Mouse (Mus musculus) liver, embryonic 16.5 days (tissue): ENCODE measurements around the gene Myo19. TPM values are rescaled to one million over a fixed set of nuclear protein-coding genes. Genes with fewer than 3 reads are reported as not detected.

Experiments
- ATAC-seq: fragments of 200-750 bp; cut with Nextera tagmentation; 2 replicates; pipeline ENCODE4 v1.8.0; 2017; ENCODE audit warnings: low read depth, mild to moderate bottlenecking, moderate number of reproducible peaks, moderate library complexity
- H3K27ac ChIP-seq: fragments of 300-500 bp; sonication (generic); 2 replicates; pipeline ENCODE4 v1.5.1; 2014; ENCODE audit warnings: mild to moderate bottlenecking, low read length
- H3K27me3 ChIP-seq: fragments of 300-500 bp; sonication (generic); 2 replicates; pipeline ENCODE4 v1.6.1; 2014; ENCODE audit warnings: low read depth, low read length, mixed read lengths; ENCODE audit not compliant: control insufficient read depth, insufficient read depth
- H3K36me3 ChIP-seq: fragments of 300-500 bp; sonication (generic); 2 replicates; pipeline ENCODE4 v1.6.1; 2014; ENCODE audit warnings: mild to moderate bottlenecking; ENCODE audit not compliant: control insufficient read depth, insufficient read depth
- H3K4me1 ChIP-seq: fragments of 300-500 bp; sonication (generic); 2 replicates; pipeline ENCODE4 v1.6.1; 2014; ENCODE audit warnings: low read depth, low read length, mixed read lengths; ENCODE audit not compliant: control insufficient read depth
- H3K4me2 ChIP-seq: fragments of 300-500 bp; sonication (generic); 2 replicates; pipeline ENCODE4 v1.6.1; 2014; ENCODE audit warnings: low read depth, low read length, mixed read lengths
- H3K4me3 ChIP-seq: fragments of 300-500 bp; sonication (generic); 2 replicates; pipeline ENCODE4 v1.5.1; 2014; ENCODE audit warnings: low read depth, mild to moderate bottlenecking, low read length
- H3K9ac ChIP-seq: fragments of 300-500 bp; sonication (generic); 2 replicates; pipeline ENCODE4 v1.6.1; 2014; ENCODE audit warnings: low read depth, low read length
- H3K9me3 ChIP-seq: fragments of 300-500 bp; sonication (generic); replicated peaks from 2 replicates; pipeline ENCODE4 v1.6.1; 2016; ENCODE audit warnings: low read length; ENCODE audit not compliant: control insufficient read depth
- WGBS: fragments of 180-500 bp; shearing (Covaris S2); extraction: QIAGEN DNeasy Blood & Tissue Kit; methylation state at CpG from one replicate; pipeline ENCODE4 v1.1.7; 2014; ENCODE audit not compliant: insufficient replicate concordance; 5-methylcytosine and 5-hydroxymethylcytosine counted together
- polyA plus RNA-seq: library from polyadenylated mRNA; unstranded; fragments of >200 nt; fragmentation: Nextera tagmentation; extraction: Ambion mirVana; gene quantifications from 2 replicates; pipeline ENCODE4 v1.2.1, GENCODE M21; 2015

The Myo19 gene
- polyA plus RNA-seq, 1 experiment from 2014 or later, result 3.3 TPM

DNA sequence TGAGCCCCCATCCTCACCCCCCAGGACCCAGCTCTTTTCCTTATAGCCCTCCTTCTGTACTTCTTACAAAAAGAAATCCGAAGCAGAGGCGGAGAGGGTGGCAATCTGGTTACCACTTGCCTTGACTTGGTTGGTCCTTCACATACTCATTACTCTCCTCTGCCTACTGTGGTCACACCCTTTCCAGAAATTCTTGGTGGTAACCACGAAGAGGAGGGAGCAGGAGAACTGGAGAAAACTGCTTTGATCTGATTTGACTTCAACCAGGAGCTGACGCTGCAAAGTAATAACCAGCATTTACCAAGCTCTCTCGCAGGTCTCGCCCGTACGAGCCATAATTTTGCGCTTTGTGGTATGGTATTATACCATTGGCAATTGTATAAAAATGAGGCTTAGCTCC, 1.0 kb downstream of the Myo19 start:
- Histone ChIP-seq H3K4me3 (peak overlapping the region; percentile 80), H3K27me3 (no peaks in the 10 kb centered on the region), H3K4me1 (peaks cover 19% of the 10 kb centered on the region), H3K4me2 (peak overlapping the region; percentile 100), H3K36me3 (peaks cover 5% of the 10 kb centered on the region), H3K27ac (peak overlapping the region; percentile 77; the same call in 1 of the 2 replicates), H3K9ac (peak overlapping the region; percentile 89), H3K9me3 (no peaks in the 10 kb centered on the region)
- 51% methylated on average over 9 of the region's 9 CpGs for WGBS
- ATAC-seq, result no peak

DNA sequence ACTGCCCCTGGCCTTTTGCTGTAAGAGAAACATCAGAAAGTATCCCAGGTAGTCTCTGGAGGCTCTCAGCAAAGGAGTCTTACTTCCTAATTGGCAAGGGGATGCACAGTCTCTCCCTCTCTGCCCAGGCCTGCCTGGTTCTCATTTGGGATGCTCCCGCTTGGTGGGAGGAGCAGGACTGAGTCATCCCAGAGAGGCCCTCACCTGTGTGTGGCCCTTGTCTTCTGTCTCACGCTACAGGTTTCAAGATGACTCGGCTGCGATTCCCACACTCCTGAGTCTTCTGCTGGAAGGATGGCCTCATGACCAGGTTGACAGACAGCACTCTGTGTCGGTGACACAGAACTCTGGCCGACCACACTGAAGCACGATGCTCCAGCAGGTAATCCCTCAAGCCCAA, 2.4 kb downstream of the Myo19 start:
- no peak overlapping the region for H3K9ac ChIP-seq
- H3K9me3 ChIP-seq, result no peaks in the 10 kb centered on the region
- no peak for ATAC-seq
- no peak overlapping the region for H3K27ac ChIP-seq
- H3K4me2 ChIP-seq, result no peak overlapping the region
- H3K4me3 ChIP-seq, result no peak overlapping the region
- 86% methylated on average over 7 of the region's 7 CpGs for WGBS
- peaks cover 5% of the 10 kb centered on the region for H3K36me3 ChIP-seq
- H3K27me3 ChIP-seq, result no peaks in the 10 kb centered on the region
- H3K4me1 ChIP-seq, result peaks cover 19% of the 10 kb centered on the region

DNA sequence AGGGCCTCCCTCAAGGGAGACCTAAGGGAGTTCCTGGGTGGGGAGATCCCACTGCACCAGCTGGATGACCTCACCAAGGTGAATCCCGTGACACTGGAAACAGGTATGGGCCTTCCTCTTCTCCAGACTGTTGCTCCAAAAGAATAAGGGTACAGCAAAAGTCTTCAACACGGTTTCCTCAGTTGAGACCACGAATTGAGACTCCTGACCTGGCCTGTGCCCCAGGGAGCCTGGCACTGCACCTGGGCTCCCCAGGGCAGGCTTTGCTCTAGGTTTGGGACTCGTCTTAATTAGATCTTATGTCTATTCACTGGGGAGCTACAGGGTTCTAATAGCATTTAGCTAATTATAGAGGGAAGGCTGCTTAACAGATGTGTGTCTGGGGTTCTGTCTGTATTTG, 5.3 kb downstream of the Myo19 start:
- ATAC-seq, result no peak
- H3K9me3 ChIP-seq, result no peaks in the 10 kb centered on the region
- H3K9ac ChIP-seq, result no peak overlapping the region
- no peak overlapping the region for H3K4me2 ChIP-seq
- H3K4me3 ChIP-seq, result no peak overlapping the region
- H3K36me3 ChIP-seq, result peaks cover 13% of the 10 kb centered on the region
- H3K4me1 ChIP-seq, result peaks cover 11% of the 10 kb centered on the region
- H3K27ac ChIP-seq, result no peak overlapping the region
- WGBS, result 63% methylated on average over 4 of the region's 4 CpGs
- no peaks in the 10 kb centered on the region for H3K27me3 ChIP-seq

DNA sequence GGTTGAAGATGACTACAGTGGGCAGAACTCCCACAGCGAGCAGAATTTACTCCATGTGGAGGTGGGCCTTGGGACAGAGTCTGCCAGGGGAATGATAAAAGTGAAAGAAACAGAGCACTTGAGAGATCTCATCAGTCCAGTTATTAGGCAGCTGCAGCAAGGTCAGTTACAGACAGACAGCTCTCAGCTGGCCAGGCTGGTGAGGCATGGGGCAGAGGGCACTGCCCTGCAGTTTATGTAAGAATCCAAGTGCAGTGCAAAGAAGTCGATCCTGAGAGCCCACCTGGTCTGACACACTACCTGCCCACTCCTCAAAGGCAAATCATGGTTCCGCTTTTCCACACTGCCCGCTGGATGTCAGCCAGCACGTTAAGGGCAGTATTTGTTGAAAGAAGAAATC, 6.3 kb downstream of the Myo19 start:
- Histone ChIP-seq H3K27ac (no peak overlapping the region), H3K36me3 (peaks cover 13% of the 10 kb centered on the region), H3K9me3 (no peaks in the 10 kb centered on the region), H3K4me2 (no peak overlapping the region), H3K9ac (no peak overlapping the region), H3K27me3 (no peaks in the 10 kb centered on the region), H3K4me1 (peaks cover 4% of the 10 kb centered on the region), H3K4me3 (no peak overlapping the region)
- WGBS, result 75% methylated on average over 5 of the region's 5 CpGs
- no peak for ATAC-seq

DNA sequence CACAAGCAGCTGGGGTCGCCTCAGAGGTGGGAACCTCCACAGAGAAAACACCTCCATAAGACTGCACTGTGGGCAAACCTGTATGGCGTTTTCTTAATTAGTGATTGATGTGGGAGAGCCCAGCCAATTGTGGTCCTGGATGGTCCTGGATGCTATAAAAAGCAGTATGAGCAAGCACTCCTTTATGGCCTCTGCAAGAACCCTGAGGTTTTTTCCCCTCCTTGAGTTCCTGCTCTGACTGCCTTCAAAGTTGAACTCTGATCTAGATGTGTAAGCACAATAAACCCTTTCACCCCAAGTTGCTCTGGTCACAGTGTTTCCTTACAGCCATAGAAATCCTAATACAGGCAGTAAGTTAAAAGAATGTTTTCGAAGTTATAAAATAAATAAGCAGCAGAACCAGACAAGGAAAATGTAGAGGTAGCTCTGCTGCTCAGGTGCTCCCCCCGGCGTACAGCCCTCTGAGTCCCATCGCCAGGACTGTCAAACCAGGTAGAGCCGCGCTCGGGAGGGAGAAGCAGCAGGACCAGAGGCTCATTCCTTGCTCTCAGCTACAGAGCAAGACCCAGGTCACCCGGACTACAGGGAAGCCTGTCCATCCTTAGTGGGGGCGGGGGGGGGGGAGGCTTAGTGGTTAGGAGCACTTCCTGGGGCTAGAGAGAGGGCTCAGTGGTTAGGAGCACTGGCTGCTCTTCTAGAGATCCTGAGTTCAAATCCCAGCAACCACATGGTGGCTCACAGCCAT, 7.0 kb downstream of the Myo19 start:
- 79% methylated on average over 11 of the region's 11 CpGs for WGBS
- no peak overlapping the region for H3K9ac ChIP-seq
- H3K4me3 ChIP-seq, result no peak overlapping the region
- ATAC-seq, result no peak
- H3K4me1 ChIP-seq, result no peaks in the 10 kb centered on the region
- H3K4me2 ChIP-seq, result no peak overlapping the region
- H3K9me3 ChIP-seq, result no peaks in the 10 kb centered on the region
- H3K27ac ChIP-seq, result no peak overlapping the region
- H3K27me3 ChIP-seq, result no peaks in the 10 kb centered on the region
- H3K36me3 ChIP-seq, result peaks cover 17% of the 10 kb centered on the region

DNA sequence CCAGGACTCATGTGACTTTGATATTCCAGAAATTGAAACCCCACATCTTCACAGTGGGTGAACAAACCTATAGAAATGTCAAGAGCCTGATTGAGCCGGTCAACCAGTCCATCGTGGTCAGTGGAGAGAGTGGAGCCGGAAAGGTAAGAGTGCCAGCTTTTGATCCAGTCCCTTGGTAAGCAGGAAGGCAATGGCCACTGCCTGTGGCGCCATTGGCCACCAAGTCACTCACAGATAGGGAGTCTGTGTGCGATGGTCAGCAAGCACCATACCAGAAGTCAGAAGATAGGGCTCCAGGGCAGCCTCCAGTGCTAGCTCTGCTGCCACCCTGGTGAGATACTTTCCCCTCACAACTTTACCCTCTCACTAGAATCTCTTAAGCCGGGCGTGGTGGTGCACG, 8.1 kb downstream of the Myo19 start:
- Histone ChIP-seq H3K27me3 (no peaks in the 10 kb centered on the region), H3K9ac (no peak overlapping the region), H3K4me1 (no peaks in the 10 kb centered on the region), H3K4me2 (no peak overlapping the region), H3K9me3 (no peaks in the 10 kb centered on the region), H3K36me3 (peaks cover 15% of the 10 kb centered on the region), H3K27ac (no peak overlapping the region), H3K4me3 (no peak overlapping the region)
- ATAC-seq, result no peak
- 88% methylated on average over 8 of the region's 8 CpGs for WGBS

DNA sequence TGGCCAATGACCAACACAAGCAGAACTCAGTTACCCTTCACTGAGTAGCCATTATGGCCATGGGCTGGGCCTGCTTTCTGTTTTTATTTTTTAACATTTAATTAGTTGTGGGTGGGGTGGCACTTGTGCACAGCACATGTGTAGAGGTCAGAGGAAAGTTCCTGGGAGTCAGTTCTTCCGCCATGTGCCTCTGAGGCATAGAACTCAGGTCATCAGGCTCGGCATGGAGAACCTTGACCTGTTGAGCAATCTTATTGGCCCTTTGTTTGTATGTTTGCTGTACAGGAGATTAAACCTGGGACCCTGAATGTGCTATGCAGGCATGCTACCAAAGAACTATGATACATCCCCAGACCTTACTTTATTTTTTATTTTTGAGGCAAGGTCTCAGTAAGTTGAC, 9.5 kb downstream of the Myo19 start:
- Histone ChIP-seq H3K9me3 (no peaks in the 10 kb centered on the region), H3K36me3 (peaks cover 15% of the 10 kb centered on the region), H3K4me3 (no peak overlapping the region), H3K27ac (no peak overlapping the region), H3K4me1 (no peaks in the 10 kb centered on the region), H3K27me3 (no peaks in the 10 kb centered on the region), H3K9ac (no peak overlapping the region), H3K4me2 (no peak overlapping the region)
- WGBS, result 73% methylated on average over 2 of the region's 2 CpGs
- peak; percentile 55; the same call in 1 of the 2 replicates for ATAC-seq

DNA sequence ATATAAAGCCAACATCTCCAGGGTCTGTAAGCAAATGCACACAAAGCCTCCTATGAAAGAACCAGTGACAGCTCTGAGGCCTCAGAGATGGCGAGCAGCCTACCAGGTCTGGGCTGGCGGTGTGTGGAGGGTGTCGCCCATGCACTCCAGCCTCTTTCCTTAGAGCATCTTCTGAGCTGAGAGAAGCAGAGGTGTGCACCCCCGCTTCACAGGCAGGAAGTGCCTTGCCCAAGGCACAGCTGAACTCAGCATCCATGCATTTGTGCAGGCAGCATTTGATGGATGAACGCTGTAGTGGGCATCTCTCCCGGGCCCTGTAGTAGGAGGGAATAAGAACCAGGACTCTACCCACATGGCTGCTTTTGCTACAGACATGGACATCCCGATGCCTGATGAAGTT, 11.8 kb downstream of the Myo19 start:
- Histone ChIP-seq H3K27me3 (no peaks in the 10 kb centered on the region), H3K36me3 (peaks cover 12% of the 10 kb centered on the region), H3K9ac (no peak overlapping the region), H3K27ac (no peak overlapping the region), H3K9me3 (no peaks in the 10 kb centered on the region), H3K4me1 (no peaks in the 10 kb centered on the region), H3K4me2 (no peak overlapping the region), H3K4me3 (no peak overlapping the region)
- no peak for ATAC-seq
- 85% methylated on average over 7 of the region's 7 CpGs for WGBS

DNA sequence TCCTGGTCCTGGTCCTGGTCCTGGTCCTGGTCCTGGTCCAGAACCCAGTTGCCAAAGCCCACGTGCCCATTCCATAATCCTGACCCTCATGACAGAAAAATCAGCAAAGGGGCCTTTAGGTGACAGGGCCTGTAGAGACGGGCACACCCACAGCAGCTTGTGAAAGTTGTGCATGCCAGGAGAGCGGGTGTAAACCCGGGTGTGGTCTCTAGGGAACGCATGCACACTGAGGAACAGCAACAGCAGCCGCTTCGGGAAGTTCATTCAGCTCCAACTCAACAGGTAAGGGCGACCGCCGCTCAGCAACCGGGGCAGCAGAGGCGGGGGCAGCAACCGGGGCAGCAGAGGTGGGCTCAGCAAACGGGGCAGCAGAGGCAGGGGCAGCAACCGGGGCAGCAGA, 13.2 kb downstream of the Myo19 start:
- no peaks in the 10 kb centered on the region for H3K9me3 ChIP-seq

More for the DNA sequence above, 13.2 kb downstream of the Myo19 start:
- Histone ChIP-seq H3K36me3 (peaks cover 10% of the 10 kb centered on the region), H3K27me3 (no peaks in the 10 kb centered on the region), H3K4me2 (no peak overlapping the region), H3K9ac (no peak overlapping the region), H3K27ac (no peak overlapping the region), H3K4me3 (no peak overlapping the region), H3K4me1 (no peaks in the 10 kb centered on the region)
- no peak for ATAC-seq
- WGBS, result 78% methylated on average over 15 of the region's 15 CpGs
